Mouse (Mus musculus): ENCODE results near the gene Tub.
A peak's percentile ranks its signal among the peaks of the same experiment; 100 is the strongest.

The Tub gene

GRCm38 (mm10) chr7:109029961-109030465, 79.9 kb downstream of the Tub start:
- DNase-seq (ENCODE audit: low read depth, low spot score) = no peak

- no peak for DNase-seq (ENCODE audit: low read depth, low spot score)
Observed at GRCm38 (mm10) chr7:109031331-109031730, 81.2 kb downstream of the Tub start.

- DNase-seq (ENCODE audit: low read depth, low spot score) = no peak
Observed at GRCm38 (mm10) chr7:109032054-109032453, 81.9 kb downstream of the Tub start.

- no peak for DNase-seq (ENCODE audit: low read depth, low spot score)
Observed at GRCm38 (mm10) chr7:109038121-109038735, 88.1 kb downstream of the Tub start.

GRCm38 (mm10) chr7:109038987-109039386, 88.8 kb downstream of the Tub start:
- no peak for DNase-seq (ENCODE audit: low read depth, low spot score)

- no peak for DNase-seq (ENCODE audit: low read depth, low spot score)
Observed at GRCm38 (mm10) chr7:109039445-109039844, 89.3 kb downstream of the Tub start.

DNA sequence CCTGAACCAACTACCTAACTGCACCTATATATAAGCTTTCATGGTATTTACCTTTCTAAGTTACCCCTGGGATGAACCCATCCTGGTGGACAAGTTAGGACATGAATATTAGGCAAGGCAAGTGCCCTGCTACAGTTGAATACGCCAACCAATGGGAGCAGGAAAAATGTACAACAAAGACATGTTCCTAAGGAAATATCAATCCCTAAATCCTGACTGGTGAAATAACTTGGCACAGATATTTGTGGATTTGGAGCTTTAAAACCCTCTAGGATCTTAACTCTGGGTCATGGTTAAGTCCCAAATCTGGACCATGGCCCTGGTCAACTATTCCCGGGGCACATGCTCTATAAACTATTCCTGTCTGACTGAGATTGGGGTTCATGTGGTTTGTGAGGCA, 95.7 kb downstream of the Tub start:
- no peak for DNase-seq (ENCODE audit: low read depth, low spot score)

- DNase-seq (ENCODE audit: low read depth, low spot score) = no peak
Observed at GRCm38 (mm10) chr7:109050831-109051230, 100.7 kb downstream of the Tub start.

DNA sequence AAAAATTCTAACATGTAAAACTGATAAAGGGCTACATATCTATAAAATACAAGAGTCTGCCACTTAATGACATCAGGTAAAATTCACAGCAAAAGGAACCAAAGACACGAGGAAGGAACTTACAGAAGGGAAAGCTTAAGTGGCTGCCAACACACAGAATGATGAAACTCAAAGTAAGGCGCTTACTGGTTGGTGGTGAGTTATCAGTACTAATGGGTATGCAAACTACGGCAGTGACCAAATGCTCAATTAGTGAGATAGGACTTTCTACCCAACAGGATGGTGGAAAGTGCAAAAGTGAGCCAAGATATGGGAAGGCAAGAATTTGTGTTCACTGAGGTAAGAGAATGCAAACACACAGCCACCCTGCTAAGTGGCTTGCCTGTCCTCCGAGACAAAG, 109.4 kb downstream of the Tub start:
- no peak for DNase-seq (ENCODE audit: low read depth, low spot score)

DNA sequence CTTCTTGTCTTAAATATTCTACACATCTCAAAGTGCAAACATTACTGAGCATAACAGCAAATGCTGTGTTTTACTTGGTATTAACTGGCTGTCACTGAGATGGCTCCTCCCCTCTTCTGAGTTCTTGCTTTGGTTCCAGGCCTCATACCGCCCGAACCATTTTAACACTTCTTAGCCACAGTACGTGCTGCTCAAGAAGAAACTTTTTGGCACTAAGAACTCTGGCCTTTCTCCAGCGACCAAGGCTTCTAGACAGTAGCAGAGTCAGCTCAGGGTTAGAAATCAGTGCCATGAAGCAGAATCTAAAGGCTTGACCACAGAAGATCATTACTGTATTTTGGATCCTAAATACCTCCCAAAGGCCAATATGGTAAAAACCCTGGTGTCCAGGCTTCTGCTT, 119.5 kb downstream of the Tub start:
- no peak for DNase-seq (ENCODE audit: low read depth, low spot score)

DNA sequence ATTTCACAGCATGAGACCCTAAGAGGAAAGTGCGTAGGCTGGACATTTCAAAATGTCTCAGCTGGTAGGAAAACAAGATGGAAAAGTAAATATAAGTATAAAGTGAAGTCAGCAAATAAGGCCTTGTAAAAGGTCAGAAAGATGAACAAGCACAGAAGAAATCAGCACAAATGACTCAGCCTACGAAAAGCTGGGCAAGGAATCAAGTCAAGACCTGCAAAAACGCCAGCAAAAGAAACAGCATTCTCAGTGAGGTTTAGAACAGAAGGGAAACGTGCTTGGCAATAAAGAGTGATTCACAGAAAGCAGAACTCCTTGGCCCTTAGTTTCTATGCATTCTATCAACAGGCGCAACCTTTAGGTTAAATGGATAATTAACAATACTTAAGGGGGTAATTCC, 122.2 kb downstream of the Tub start:
- DNase-seq (ENCODE audit: low read depth, low spot score) = no peak

GRCm38 (mm10) chr7:109082269-109083112, 132.4 kb downstream of the Tub start:
- peak; percentile 37 for DNase-seq (ENCODE audit: low read depth, low spot score)

DNA sequence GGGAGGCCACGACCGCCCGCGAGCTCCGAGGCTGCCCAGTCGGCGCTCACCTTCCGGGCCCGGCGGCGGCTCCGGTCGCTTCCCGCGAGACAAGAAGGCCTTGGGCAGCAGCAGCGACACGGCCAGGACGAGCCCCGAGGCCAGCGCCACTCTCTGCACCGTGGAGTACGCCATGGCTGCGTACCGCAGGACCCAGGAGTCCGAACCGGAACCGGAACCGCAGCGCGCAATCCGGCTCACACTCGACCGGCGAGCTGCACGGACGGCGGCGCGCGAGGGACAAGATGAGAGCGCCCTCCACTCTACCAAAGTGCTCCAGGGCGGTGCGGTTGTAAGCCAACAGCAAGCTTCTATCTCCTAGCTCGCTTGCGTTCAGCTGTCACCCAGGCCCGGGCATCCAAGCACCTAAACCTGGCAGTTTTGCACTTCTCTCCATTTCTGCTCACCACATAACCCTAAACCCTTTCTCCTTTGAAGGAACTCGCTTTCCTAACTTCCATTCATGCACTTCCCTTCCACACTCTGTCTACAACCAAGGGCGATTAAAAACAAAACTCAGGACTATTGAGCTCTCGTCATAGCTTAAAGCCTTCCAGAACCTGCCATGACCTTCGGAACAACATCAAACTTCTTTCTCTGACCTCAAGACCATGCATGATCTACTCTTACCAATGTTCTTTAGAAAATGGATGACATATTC, 133.1 kb downstream of the Tub start, which contains the start of gene Ric3:
Gene Ric3, minus strand, starts transcription at position 219 of the 700 bp plus-strand sequence.
- DNase-seq (ENCODE audit: low read depth, low spot score) = peak; percentile 64

DNA sequence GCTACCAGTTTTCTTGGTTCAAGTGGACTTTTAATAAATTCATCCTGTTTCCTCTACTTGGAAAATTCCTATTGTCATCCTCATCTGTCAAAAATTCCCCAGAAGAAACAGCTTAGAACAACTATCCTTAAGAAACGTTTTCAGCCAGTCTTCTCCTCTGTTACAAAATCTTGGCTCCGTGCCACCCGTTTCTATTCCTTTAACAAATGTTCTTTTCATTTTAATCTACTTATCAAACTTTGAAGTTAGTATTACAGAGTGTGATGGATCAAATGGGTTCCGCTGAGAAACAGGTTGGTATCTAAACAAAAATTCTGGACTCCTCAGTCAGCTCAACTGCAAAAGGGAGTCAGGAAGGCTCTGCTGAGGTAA, 133.7 kb downstream of the Tub start:
- DNase-seq (ENCODE audit: low read depth, low spot score) = no peak

Measured in ES-CJ7 (cell line).